Mouse (Mus musculus) hematopoietic stem cell, adult 5-6 weeks (primary cell): Measurements from ENCODE around the gene Crtac1. TPM values are rescaled to one million over a fixed set of nuclear protein-coding genes. Genes with fewer than 3 reads are reported as not detected.

Experiments
- ATAC-seq, 2 experiments: fragments of 125-278 bp in 1 of 2; replicated peaks in 1 of 2; 2 replicates each; pipeline ENCODE4 v1.8.0; 2016 to 2017; ENCODE audit warnings: inconsistent platforms in 2 of 2, mild to moderate bottlenecking in 2 of 2, moderate number of reproducible peaks in 2 of 2, low read depth in 1 of 2, moderate TSS enrichment in 1 of 2; ENCODE audit not compliant: low FRiP score in 2 of 2, poor library complexity in 2 of 2, severe bottlenecking in 2 of 2, insufficient read depth in 1 of 2, low TSS enrichment in 1 of 2
- total RNA-seq: library from RNA; stranded (forward); fragments of 172-1452, 232-1000 nt; gene quantifications from 2 replicates; pipeline ENCODE4 v1.2.3, GENCODE M21; 2017

Gene Crtac1
- total RNA-seq, 1 experiment from 2014 or later = 0.10 TPM

- no peak for ATAC-seq
These were observed 51.1 kb downstream of the Crtac1 start for GRCm38 (mm10) chr19:42380321-42380980.

DNA sequence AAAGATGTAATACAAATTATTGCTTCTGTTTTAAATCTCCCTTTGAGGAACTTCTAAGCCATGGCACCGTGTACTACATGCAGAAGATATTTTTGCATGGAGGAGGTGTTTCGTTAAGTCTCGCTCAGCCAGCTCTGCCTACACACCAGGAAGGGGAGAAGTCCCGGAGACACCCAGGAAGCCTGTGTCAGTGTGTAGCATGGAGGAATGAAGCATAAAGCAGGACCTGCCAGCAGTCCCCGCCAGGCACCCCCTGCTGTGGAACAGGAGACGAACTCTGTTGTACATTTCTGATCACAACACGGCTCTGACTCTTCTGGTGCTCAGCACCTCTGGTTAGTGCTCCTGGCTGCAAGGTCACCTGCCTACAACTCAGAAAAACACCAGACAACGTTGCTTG lies 51.8 kb downstream of the Crtac1 start:
- ATAC-seq = no peak

- ATAC-seq = no peak
These were observed 54.4 kb downstream of the Crtac1 start for GRCm38 (mm10) chr19:42377206-42377605.

DNA sequence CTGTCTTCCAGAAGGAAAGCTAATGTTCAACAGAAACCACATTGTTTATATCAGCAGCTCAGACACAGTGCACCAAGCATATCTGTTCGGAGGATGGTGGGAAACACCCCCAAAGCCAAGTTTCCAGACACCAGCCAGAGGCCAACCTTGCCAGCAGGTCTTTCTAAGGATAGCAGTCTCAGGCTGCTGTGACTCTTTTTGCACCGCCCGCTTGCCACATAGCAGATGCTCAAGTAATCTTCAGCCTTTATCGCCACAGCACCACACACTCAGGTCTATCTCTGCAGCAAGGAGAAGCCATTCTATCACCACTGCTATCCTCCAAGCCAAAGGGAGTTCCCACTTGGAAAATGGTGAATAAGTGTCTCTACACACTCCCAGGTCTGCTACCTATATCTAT lies 68.0 kb downstream of the Crtac1 start:
- ATAC-seq = no peak

DNA sequence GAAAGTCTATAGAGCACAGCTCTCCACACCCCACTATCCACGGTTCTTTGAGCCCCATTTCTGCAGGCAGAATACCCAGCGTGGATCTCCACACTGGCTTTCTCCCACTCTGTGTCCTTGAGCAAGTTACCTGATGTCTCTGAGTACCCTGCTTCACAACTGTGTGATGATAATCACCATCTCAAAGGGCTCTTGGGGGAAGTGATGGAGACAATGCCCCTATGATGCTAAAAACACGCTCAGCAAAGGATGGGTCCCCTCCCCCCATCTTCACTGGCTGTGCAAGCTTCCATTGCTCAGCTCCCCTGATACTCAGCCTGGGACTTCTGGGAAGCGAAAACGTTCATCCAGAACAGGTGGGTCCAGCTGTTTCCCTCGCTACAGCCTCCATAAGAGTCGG lies 73.2 kb downstream of the Crtac1 start:
- no peak for ATAC-seq

GRCm38 (mm10) chr19:42356854-42357253 lies 74.7 kb downstream of the Crtac1 start:
- no peak for ATAC-seq

GRCm38 (mm10) chr19:42355476-42355875 lies 76.1 kb downstream of the Crtac1 start:
- no peak for ATAC-seq

- no peak for ATAC-seq
These were observed 90.4 kb downstream of the Crtac1 start for GRCm38 (mm10) chr19:42341183-42341582.

- ATAC-seq = no peak
These were observed 99.4 kb downstream of the Crtac1 start for GRCm38 (mm10) chr19:42332081-42332736.

- no peak for ATAC-seq
These were observed 100.1 kb downstream of the Crtac1 start for GRCm38 (mm10) chr19:42331446-42331845.

- no peak for ATAC-seq
These were observed 103.4 kb downstream of the Crtac1 start for GRCm38 (mm10) chr19:42328160-42328559.

- peak; percentile 56 to 78; a peak in 3 of 4 replicates for ATAC-seq
These were observed 105.7 kb downstream of the Crtac1 start for GRCm38 (mm10) chr19:42325894-42326293.

DNA sequence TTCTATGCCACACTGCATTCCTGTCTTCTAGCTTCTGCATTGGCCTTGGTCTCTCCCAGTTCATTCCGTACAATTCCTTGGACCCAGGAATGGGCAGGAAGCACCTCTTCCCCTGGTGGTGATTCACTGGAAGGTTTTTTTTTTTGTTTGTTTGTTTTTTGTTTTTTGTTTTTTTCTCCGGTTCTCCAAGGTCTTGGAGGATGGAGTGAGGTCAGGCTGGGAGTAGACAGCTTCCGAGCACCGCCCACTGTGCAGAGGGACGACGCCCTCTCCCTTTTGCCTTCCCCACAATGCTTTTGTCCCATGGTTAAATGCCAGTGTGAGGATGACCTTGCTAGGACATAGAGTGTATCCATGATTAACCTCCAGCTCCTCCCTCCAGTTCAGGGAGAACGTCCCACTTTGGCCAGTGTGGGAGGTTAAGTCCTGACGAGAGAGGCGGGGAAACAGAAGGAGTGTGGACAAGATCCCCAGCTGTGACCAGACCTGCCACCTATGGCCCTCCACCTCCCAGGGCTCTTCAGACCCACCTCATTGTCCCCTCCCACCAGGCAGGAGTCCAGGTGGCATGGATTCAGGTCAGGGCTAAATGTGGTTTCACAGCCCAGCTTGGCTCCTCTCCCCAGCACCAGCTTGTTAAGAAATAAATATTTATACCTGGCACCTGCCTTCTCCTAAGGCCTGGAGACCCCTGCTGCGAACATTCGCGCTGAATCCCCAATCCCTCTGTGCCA lies 109.1 kb downstream of the Crtac1 start:
- no peak for ATAC-seq

DNA sequence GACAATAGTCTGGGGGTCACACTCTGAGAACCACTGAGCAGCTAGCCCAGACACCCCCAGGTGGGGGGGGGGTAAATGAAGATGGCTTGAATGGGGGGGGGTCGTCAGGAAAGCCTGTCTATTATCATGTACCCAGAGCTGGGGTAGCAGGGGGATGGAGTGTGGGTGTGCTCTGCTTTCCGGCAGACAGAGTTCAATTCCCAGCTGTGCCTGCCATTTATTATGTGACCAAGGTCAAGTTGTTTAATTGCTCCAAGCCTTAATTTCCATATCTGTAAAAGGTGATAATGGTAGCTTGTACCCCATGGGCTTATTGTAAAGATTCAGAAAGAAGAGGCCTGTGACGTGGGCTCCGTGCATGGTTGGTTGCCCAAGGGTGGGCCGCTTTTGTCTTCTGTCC lies 109.6 kb downstream of the Crtac1 start:
- no peak for ATAC-seq

DNA sequence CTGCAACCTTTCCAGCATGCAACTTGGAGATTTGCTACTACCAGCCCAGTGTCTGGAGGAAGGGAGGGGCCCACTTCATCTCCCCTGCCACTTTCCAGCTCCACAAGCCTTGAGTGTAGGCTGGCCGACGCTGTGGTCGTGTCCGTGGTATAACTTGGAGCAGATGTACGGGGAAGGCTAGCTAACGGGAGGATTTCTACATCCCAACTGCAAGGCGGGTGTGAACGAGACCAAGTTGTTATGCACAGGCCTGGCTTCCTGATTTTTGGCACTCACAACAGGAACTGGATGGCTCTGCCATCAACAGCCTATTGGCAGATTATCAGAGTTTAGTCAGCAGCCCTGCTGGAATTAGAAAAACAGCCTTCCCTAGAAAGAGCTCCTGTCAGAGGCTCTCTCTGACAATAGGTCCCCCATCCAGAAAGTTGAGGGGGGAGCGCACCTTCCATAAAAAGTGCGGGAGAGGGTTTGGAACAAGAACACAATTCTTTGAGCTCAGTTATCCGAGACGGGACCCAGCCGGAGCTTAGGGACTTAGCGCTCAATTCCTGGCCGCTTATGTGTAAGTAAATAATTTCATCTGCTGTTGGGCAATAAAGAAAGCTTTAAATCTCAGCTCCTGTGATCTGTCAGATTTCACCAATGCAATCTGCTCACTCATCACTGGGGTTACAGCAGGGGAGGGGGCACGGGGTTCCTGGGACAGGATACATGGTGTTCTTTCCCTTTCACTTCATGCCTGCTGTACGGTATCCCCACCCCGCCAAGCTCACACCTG lies 113.7 kb downstream of the Crtac1 start:
- ATAC-seq = no peak

- ATAC-seq = no peak
These were observed 114.6 kb downstream of the Crtac1 start for GRCm38 (mm10) chr19:42316998-42317397.

DNA sequence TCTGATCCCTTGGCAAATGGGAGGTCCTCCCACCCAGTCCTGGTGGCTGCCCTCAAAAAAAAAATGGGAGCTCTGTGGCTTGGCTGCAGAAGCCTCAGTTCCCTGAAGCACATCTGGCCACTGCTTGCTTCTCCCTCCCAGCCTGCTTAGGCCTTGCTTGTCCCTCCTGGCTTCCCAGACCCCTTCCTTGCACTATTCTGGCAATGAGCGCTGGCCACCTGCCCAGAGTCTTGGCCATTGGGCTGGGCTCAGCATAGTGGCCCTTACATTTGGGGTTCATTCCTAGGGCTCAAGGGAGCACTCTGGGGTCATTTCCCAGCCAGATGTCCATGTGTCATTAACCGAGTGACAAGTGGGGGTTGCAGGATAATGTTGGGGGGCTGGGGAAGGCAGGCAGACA lies 115.1 kb downstream of the Crtac1 start:
- no peak for ATAC-seq

- peak; percentile 75 to 84; a peak in 3 of 4 replicates for ATAC-seq
These were observed 115.7 kb downstream of the Crtac1 start for GRCm38 (mm10) chr19:42315914-42316313.
